Comparison of ENCODE assay signal across 23 mouse cellular contexts in genomic region chr8:121962892-121963291, GRCm38 (mm10). TPM values are rescaled to one million over a fixed set of nuclear protein-coding genes. Genes with fewer than 3 reads are reported as not detected.
DNase-seq lines count a peak whose midpoint lies in the region; ATAC-seq and TF ChIP-seq lines count a peak whose summit lies in the region.
"Had no signal": no experiment of that assay in that cellular context is flagged by ENCODE, and none has a peak within 500 bp of the region (broad histone marks: within the 10 kb centered on the region; RNA-seq: fewer than 3 reads in every experiment).

No protein-coding gene starts in this region.

- H3K27me3 ChIP-seq in limb, embryonic 12.5 days: no peaks in the 10 kb centered on the region
- H3K27me3 ChIP-seq in limb, embryonic 10.5 days (ENCODE audit: low read depth, poor library complexity, severe bottlenecking): no peaks in the 10 kb centered on the region
- H3K27me3 ChIP-seq in MEL (ENCODE audit: control insufficient read depth in 1 of 2, insufficient read depth in 2 of 2, low read length in 2 of 2): no peaks in the 10 kb centered on the region
- H3K27me3 ChIP-seq: embryonic facial prominence, embryonic 12.5 days; forebrain, embryonic 13.5 days; forebrain, embryonic 15.5 days had no signal

- WGBS in limb, embryonic 12.5 days: 74% methylated on average over 3 of the region's 3 CpGs
- WGBS in limb, embryonic 10.5 days: 82% methylated on average over 3 of the region's 3 CpGs

- TF ChIP-seq EP300 in MEL (IDR thresholded peaks at IDR 0.05; ENCODE audit: low read depth in 1 of 2, low read length in 2 of 2): no peak

- peaks cover 6% of the 10 kb centered on the region for H3K79me2 ChIP-seq in MEL (ENCODE audit: control insufficient read depth, insufficient read depth, low read length, poor library complexity)

- no peaks in the 10 kb centered on the region for H3K9me3 ChIP-seq in limb, embryonic 12.5 days
- no peaks in the 10 kb centered on the region for H3K9me3 ChIP-seq in limb, embryonic 10.5 days (replicated peaks)
- no peaks in the 10 kb centered on the region for H3K9me3 ChIP-seq in MEL (replicated peaks; ENCODE audit: insufficient read depth, low read length)
- H3K9me3 ChIP-seq: embryonic facial prominence, embryonic 10.5 days; embryonic facial prominence, embryonic 12.5 days; forebrain, embryonic 13.5 days; forebrain, embryonic 15.5 days had no signal

- TF ChIP-seq POLR2A in MEL (IDR thresholded peaks at IDR 0.05; ENCODE audit: control insufficient read depth in 1 of 2, insufficient read depth in 1 of 2, low read depth in 1 of 2, low read length in 2 of 2, poor library complexity in 1 of 2): no peak

- peaks cover 5% of the 10 kb centered on the region; the same call in 1 of the 2 replicates for H3K36me3 ChIP-seq in limb, embryonic 12.5 days
- H3K36me3 ChIP-seq in limb, embryonic 10.5 days: peaks cover 25% of the 10 kb centered on the region
- peaks cover 0 to 14% of the 10 kb centered on the region in 2 experiments; a peak in 3 of 4 replicates for H3K36me3 ChIP-seq in MEL (ENCODE audit: control insufficient read depth in 1 of 2, insufficient read depth in 2 of 2, low read length in 2 of 2)
- H3K36me3 ChIP-seq: embryonic facial prominence, embryonic 12.5 days; forebrain, embryonic 15.5 days had no signal

- H3K4me1 ChIP-seq in limb, embryonic 12.5 days (replicated peaks): peaks cover 42% of the 10 kb centered on the region
- H3K4me1 ChIP-seq in limb, embryonic 10.5 days: peaks cover 37% of the 10 kb centered on the region
- H3K4me1 ChIP-seq in MEL (ENCODE audit: control insufficient read depth in 1 of 2, insufficient read depth in 2 of 2, low read length in 2 of 2): peaks cover under 1 to 14% of the 10 kb centered on the region in 2 experiments; a peak in 3 of 4 replicates

- H3K27ac ChIP-seq in limb, embryonic 12.5 days: 0 out of 2 replicates have a peak overlapping the region, but pooled peaks have one; percentile 35
- no peak overlapping the region for H3K27ac ChIP-seq in limb, embryonic 10.5 days
- H3K27ac ChIP-seq in MEL (ENCODE audit: control insufficient read depth, low read depth, low read length): no peak overlapping the region
- H3K27ac ChIP-seq: embryonic facial prominence, embryonic 12.5 days; forebrain, embryonic 13.5 days; forebrain, embryonic 15.5 days had no signal

- no peak for DNase-seq in limb, embryonic 10.5 days (ENCODE audit: low spot score)
- peak; percentile 47 for DNase-seq in CD4-positive helper T cell, adult 2 months (ENCODE audit: low read depth, low spot score)
- DNase-seq in MEL (ENCODE audit: low read depth, low spot score): peak; percentile 41
- DNase-seq in adrenal gland, postnatal 36 days: no peak
- no peak for DNase-seq in kidney, adult 8-10 months
- DNase-seq in cerebellum, postnatal 4 days (ENCODE audit: low spot score in 2 of 2): no peak
- DNase-seq: adrenal gland, adult 2 months; adrenal gland, postnatal 10 days; adrenal gland, postnatal 25 days; B cell, adult 2 months; cerebellum, adult 11-12 months; cerebellum, adult 2 months; cerebellum, adult 9-10 months; cerebellum, postnatal 14 days; cerebellum, postnatal 36 days; forebrain, postnatal 0 days had no signal

- TF ChIP-seq RAD21 in MEL (IDR thresholded peaks at IDR 0.05; ENCODE audit: low read depth, low read length): no peak

- H3K4me3 ChIP-seq in limb, embryonic 12.5 days (replicated peaks): no peak overlapping the region
- no peak overlapping the region for H3K4me3 ChIP-seq in limb, embryonic 10.5 days
- no peak overlapping the region for H3K4me3 ChIP-seq in MEL (ENCODE audit: control insufficient read depth in 1 of 2, insufficient read depth in 1 of 2, low read depth in 2 of 2, low read length in 2 of 2)
- H3K4me3 ChIP-seq: embryonic facial prominence, embryonic 10.5 days; embryonic facial prominence, embryonic 12.5 days; forebrain, embryonic 13.5 days; forebrain, embryonic 15.5 days had no signal

- TF ChIP-seq CTCF in MEL (IDR thresholded peaks at IDR 0.05 in 2 of 3, conservative IDR thresholded peaks at IDR 0.05 in 1 of 3; ENCODE audit: control insufficient read depth in 1 of 3, insufficient read depth in 1 of 3, low read depth in 2 of 3, low read length in 3 of 3, poor library complexity in 1 of 3, severe bottlenecking in 1 of 3): no peak

- no peak for ATAC-seq in limb, embryonic 12.5 days (ENCODE audit: insufficient number of reproducible peaks, insufficient read depth, low FRiP score, low TSS enrichment, low read depth)
- ATAC-seq: forebrain, embryonic 13.5 days; forebrain, embryonic 15.5 days; forebrain, postnatal 0 days had no signal

- H3K9ac ChIP-seq in limb, embryonic 12.5 days (replicated peaks): no peak overlapping the region
- H3K9ac ChIP-seq in MEL (ENCODE audit: control insufficient read depth, low read depth, low read length, poor library complexity, severe bottlenecking): no peak overlapping the region
- H3K9ac ChIP-seq: embryonic facial prominence, embryonic 12.5 days; forebrain, embryonic 13.5 days; forebrain, embryonic 15.5 days; forebrain, postnatal 0 days had no signal

- no peak overlapping the region for H3K4me2 ChIP-seq in limb, embryonic 12.5 days
- H3K4me2 ChIP-seq: embryonic facial prominence, embryonic 12.5 days; forebrain, embryonic 13.5 days; forebrain, embryonic 15.5 days had no signal

TF ChIP-seq in MEL, 35 proteins besides CTCF, POLR2A, EP300 and RAD21:
- TF ChIP-seq MYB (IDR thresholded peaks at IDR 0.05; ENCODE audit: low read depth, low read length): no peak
- no peak for TF ChIP-seq RCOR1 (IDR thresholded peaks at IDR 0.05; ENCODE audit: low read depth, low read length)
- TF ChIP-seq ZNF384 (IDR thresholded peaks at IDR 0.05; ENCODE audit: low read depth, low read length): peak; percentile 72
- no peak for TF ChIP-seq E2F4 (IDR thresholded peaks at IDR 0.05; ENCODE audit: borderline replicate concordance, low read depth, low read length)

RNA-seq across cellular contexts. Expression of gene Banp, which starts 13.3 kb away (rescaled TPM):
- polyA plus RNA-seq in limb, embryonic 12.5 days (2016; fragmentation: Nextera tagmentation; extraction: Ambion mirVana): 41.7 and 42.3 TPM in 2 replicates
- 55.4 and 60.0 TPM in 2 replicates for polyA plus RNA-seq in limb, embryonic 10.5 days (2016; fragmentation: Nextera tagmentation; extraction: Ambion mirVana)
- 19.2 and 20.8 TPM in 2 replicates for total RNA-seq in MEL (2012; rRNA removed)
- 10 to 100 TPM in 1 of 2 experiments, not detected in 1; 28.4 TPM for polyA plus RNA-seq in MEL (2012; ENCODE audit: insufficient read depth in 1 of 2, insufficient read length in 2 of 2, low read depth in 1 of 2, low replicate concordance in 2 of 2, missing spikeins in 1 of 2)
- 10 to 100 TPM; 25.4 to 37.4 TPM for total RNA-seq in adrenal gland, postnatal 36 days (2021)

RNA-seq across cellular contexts. Expression of gene Car5a, which starts 18.2 kb away (rescaled TPM):
- polyA plus RNA-seq in limb, embryonic 12.5 days (2016; fragmentation: Nextera tagmentation; extraction: Ambion mirVana): 0.18 and 0.51 TPM in 2 replicates
- 0.20 TPM in 1 of 2 replicates, not detected in the other for polyA plus RNA-seq in limb, embryonic 10.5 days (2016; fragmentation: Nextera tagmentation; extraction: Ambion mirVana)
- not detected in 2 replicates for total RNA-seq in MEL (2012; rRNA removed)
- under 1 TPM in 1 of 2 experiments, not detected in 1; 0.08 TPM for polyA plus RNA-seq in MEL (2012; ENCODE audit: insufficient read depth in 1 of 2, insufficient read length in 2 of 2, low read depth in 1 of 2, low replicate concordance in 2 of 2, missing spikeins in 1 of 2)
- total RNA-seq in adrenal gland, postnatal 36 days (2021): not detected
- total RNA-seq: adrenal gland, postnatal 25 days; forebrain, postnatal 0 days had no signal
- polyA plus RNA-seq: embryonic facial prominence, embryonic 10.5 days; embryonic facial prominence, embryonic 12.5 days; embryonic facial prominence, embryonic 14.5 days; forebrain, embryonic 11.5 days; forebrain, embryonic 13.5 days had no signal

RNA-seq across cellular contexts. Expression of gene Slc7a5, which starts 55.4 kb away (rescaled TPM):
- polyA plus RNA-seq in limb, embryonic 12.5 days (2016; fragmentation: Nextera tagmentation; extraction: Ambion mirVana): 13.4 and 18.2 TPM in 2 replicates
- 16.8 and 19.3 TPM in 2 replicates for polyA plus RNA-seq in limb, embryonic 10.5 days (2016; fragmentation: Nextera tagmentation; extraction: Ambion mirVana)
- total RNA-seq in MEL (2012; rRNA removed): 108 and 164 TPM in 2 replicates
- polyA plus RNA-seq in MEL (2012; ENCODE audit: insufficient read depth in 1 of 2, insufficient read length in 2 of 2, low read depth in 1 of 2, low replicate concordance in 2 of 2, missing spikeins in 1 of 2): 100 to 1,000 TPM in 1 of 2 experiments, 10 to 100 TPM in 1; 55.0 to 263 TPM
- total RNA-seq in adrenal gland, postnatal 36 days (2021): 10 to 100 TPM; 41.6 to 64.0 TPM

Comparison
In these comparisons a context has a peak if more than half of its experiments do, and no peak if none do; other contexts are left out.
1. DNase-seq: peak in CD4-positive helper T cell, adult 2 months (single experiment) and MEL (single experiment); none in limb, embryonic 10.5 days (single experiment), adrenal gland, postnatal 36 days (0 of 2), kidney, adult 8-10 months (0 of 2) and cerebellum, postnatal 4 days (0 of 2).